In the genomic region with DNA sequence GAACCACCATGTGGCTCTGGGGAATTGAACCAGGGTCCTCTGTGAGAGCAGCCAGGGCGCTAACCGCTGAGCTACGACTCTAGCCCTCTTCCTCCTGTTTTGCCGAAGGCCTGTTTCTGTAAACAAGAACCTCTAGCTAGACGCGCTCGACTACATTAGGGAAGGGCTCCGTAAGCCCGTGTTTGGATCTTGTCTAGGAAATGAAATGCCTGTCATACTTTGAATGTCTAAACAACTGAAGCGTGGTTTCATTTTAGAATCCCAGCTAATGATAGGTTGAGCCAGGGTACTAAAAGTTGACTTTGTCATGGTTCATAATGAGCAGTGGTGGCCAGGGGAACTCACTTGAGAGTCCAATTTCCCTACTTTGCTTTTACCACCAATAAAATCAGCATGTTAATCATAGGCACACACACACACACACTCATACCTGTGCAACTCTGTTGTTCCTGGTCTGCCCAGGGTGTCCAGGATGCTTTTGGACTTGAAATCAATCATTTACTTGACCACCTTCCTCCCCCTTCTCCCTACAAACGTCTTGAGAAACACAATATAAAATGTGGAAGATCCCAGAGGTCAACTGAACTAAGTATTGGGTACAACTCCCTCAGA, we compare ENCODE assay signal across 22 mouse cellular contexts. TPM values are rescaled to one million over a fixed set of nuclear protein-coding genes. Genes with fewer than 3 reads are reported as not detected.
DNase-seq lines count a peak whose midpoint lies in the region; ATAC-seq and TF ChIP-seq lines count a peak whose summit lies in the region.
"Had no signal": no experiment of that assay in that cellular context is flagged by ENCODE, and none has a peak within 500 bp of the region (broad histone marks: within the 10 kb centered on the region; RNA-seq: fewer than 3 reads in every experiment).

No protein-coding gene starts in this region.

- TF ChIP-seq CTCF in lung, postnatal 0 days (IDR thresholded peaks at IDR 0.05): no peak
- no peak for TF ChIP-seq CTCF in midbrain, postnatal 0 days (IDR thresholded peaks at IDR 0.05)

- no peaks in the 10 kb centered on the region for H3K27me3 ChIP-seq in lung, postnatal 0 days (replicated peaks; ENCODE audit: insufficient read depth, low read length)
- no peaks in the 10 kb centered on the region for H3K27me3 ChIP-seq in kidney, embryonic 15.5 days
- no peaks in the 10 kb centered on the region for H3K27me3 ChIP-seq in midbrain, postnatal 0 days (ENCODE audit: insufficient read depth, low read length)
- H3K27me3 ChIP-seq: CH12.LX; forebrain, embryonic 15.5 days; limb, embryonic 12.5 days; liver, embryonic 13.5 days; neural tube, embryonic 13.5 days had no signal

- H3K36me3 ChIP-seq in lung, postnatal 0 days (ENCODE audit: insufficient read depth, low read length): no peaks in the 10 kb centered on the region
- no peaks in the 10 kb centered on the region for H3K36me3 ChIP-seq in kidney, embryonic 15.5 days
- H3K36me3 ChIP-seq in midbrain, postnatal 0 days (ENCODE audit: insufficient read depth, low read length): no peaks in the 10 kb centered on the region
- H3K36me3 ChIP-seq: forebrain, embryonic 15.5 days; hindbrain, embryonic 10.5 days; limb, embryonic 12.5 days; liver, embryonic 13.5 days; neural tube, embryonic 13.5 days had no signal

- H3K27ac ChIP-seq in lung, postnatal 0 days (ENCODE audit: low read length): no peak overlapping the region
- peak overlapping the region; percentile 66; the same call in 1 of the 2 replicates for H3K27ac ChIP-seq in kidney, embryonic 15.5 days
- no peak overlapping the region for H3K27ac ChIP-seq in midbrain, postnatal 0 days (ENCODE audit: low read depth, low read length)
- H3K27ac ChIP-seq: forebrain, embryonic 15.5 days; hindbrain, embryonic 10.5 days; limb, embryonic 12.5 days; liver, embryonic 13.5 days; macrophage; neural tube, embryonic 13.5 days; stomach, postnatal 0 days had no signal

- 49% methylated on average over 11 of the region's 11 CpGs for WGBS in lung, postnatal 0 days
- 67% methylated on average over 11 of the region's 11 CpGs for WGBS in kidney, embryonic 15.5 days
- 86% methylated on average over 11 of the region's 11 CpGs for WGBS in midbrain, postnatal 0 days

- no peak for TF ChIP-seq EP300 in lung, postnatal 0 days (IDR thresholded peaks at IDR 0.05)

- H3K9me3 ChIP-seq in lung, postnatal 0 days (ENCODE audit: low read length): no peaks in the 10 kb centered on the region
- no peaks in the 10 kb centered on the region for H3K9me3 ChIP-seq in kidney, embryonic 15.5 days (replicated peaks)
- H3K9me3 ChIP-seq in midbrain, postnatal 0 days (ENCODE audit: low read length): no peaks in the 10 kb centered on the region
- H3K9me3 ChIP-seq: forebrain, embryonic 15.5 days; hindbrain, embryonic 10.5 days; limb, embryonic 12.5 days; liver, embryonic 13.5 days; neural tube, embryonic 13.5 days had no signal

- no peak overlapping the region for H3K9ac ChIP-seq in lung, postnatal 0 days (replicated peaks; ENCODE audit: low read depth)
- H3K9ac ChIP-seq in kidney, embryonic 15.5 days: no peak overlapping the region
- H3K9ac ChIP-seq in midbrain, postnatal 0 days (replicated peaks; ENCODE audit: low read length, poor library complexity, severe bottlenecking): no peak overlapping the region
- H3K9ac ChIP-seq: forebrain, embryonic 15.5 days; limb, embryonic 12.5 days; liver, embryonic 13.5 days; neural tube, embryonic 13.5 days had no signal

- no peak for ATAC-seq in lung, postnatal 0 days
- peak; percentile 73 for ATAC-seq in kidney, embryonic 15.5 days (replicated peaks; ENCODE audit: low FRiP score)
- ATAC-seq in midbrain, postnatal 0 days (ENCODE audit: low FRiP score): no peak
- ATAC-seq: forebrain, embryonic 15.5 days had no signal

- no peak overlapping the region for H3K4me2 ChIP-seq in lung, postnatal 0 days (replicated peaks; ENCODE audit: low read depth, low read length)
- no peak overlapping the region for H3K4me2 ChIP-seq in kidney, embryonic 15.5 days
- no peak overlapping the region for H3K4me2 ChIP-seq in midbrain, postnatal 0 days (ENCODE audit: low read depth, low read length, poor library complexity, severe bottlenecking)
- H3K4me2 ChIP-seq: forebrain, embryonic 15.5 days; limb, embryonic 12.5 days; liver, embryonic 13.5 days; midbrain, embryonic 11.5 days; neural tube, embryonic 13.5 days had no signal

- DNase-seq in heart, adult 11 months: peak; percentile 48
- DNase-seq in heart, adult 8-10 months (ENCODE audit: low spot score): no peak
- DNase-seq in lung, postnatal 10 days: peak; percentile 24
- no peak for DNase-seq in lung, postnatal 0 days (ENCODE audit: low spot score)
- no peak for DNase-seq in testis, postnatal 10 days (ENCODE audit: low spot score)
- no peak for DNase-seq in layer of hippocampus, adult 11-12 months (ENCODE audit: low spot score)
- no peak for DNase-seq in midbrain, postnatal 0 days (ENCODE audit: low spot score)
- DNase-seq: adrenal gland, postnatal 10 days; cerebellum, adult 11 months; cerebellum, postnatal 14 days; embryo, embryonic 11 days; liver, embryonic 13.5 days; thymus, postnatal 25 days had no signal

- H3K4me3 ChIP-seq in lung, postnatal 0 days (ENCODE audit: low read depth, low read length): no peak overlapping the region
- H3K4me3 ChIP-seq in kidney, embryonic 15.5 days (replicated peaks): no peak overlapping the region
- no peak overlapping the region for H3K4me3 ChIP-seq in midbrain, postnatal 0 days (ENCODE audit: low read depth, low read length)
- H3K4me3 ChIP-seq: forebrain, embryonic 15.5 days; hindbrain, embryonic 10.5 days; limb, embryonic 12.5 days; liver, embryonic 13.5 days; neural tube, embryonic 13.5 days had no signal

- H3K4me1 ChIP-seq in lung, postnatal 0 days (ENCODE audit: insufficient read depth, low read depth, low read length): no peaks in the 10 kb centered on the region
- H3K4me1 ChIP-seq in kidney, embryonic 15.5 days: peaks cover 7% of the 10 kb centered on the region
- no peaks in the 10 kb centered on the region; the same call in 1 of the 2 replicates for H3K4me1 ChIP-seq in midbrain, postnatal 0 days (ENCODE audit: insufficient read depth, low read length)
- H3K4me1 ChIP-seq: forebrain, embryonic 15.5 days; limb, embryonic 12.5 days; neural tube, embryonic 13.5 days had no signal

RNA-seq across cellular contexts. Expression of a gene that starts 31.0 kb away (rescaled TPM):
- total RNA-seq in heart, adult 8-10 months (2022): under 1 TPM; 0.14 to 0.34 (median 0.22) TPM
- polyA plus RNA-seq in lung, postnatal 0 days (2015; fragmentation: Nextera tagmentation; extraction: Ambion mirVana): 10.1 and 12.9 TPM in 2 replicates
- 14.6 and 17.8 TPM in 2 replicates for polyA plus RNA-seq in kidney, embryonic 15.5 days (2015; fragmentation: Nextera tagmentation; extraction: Ambion mirVana)
- 1.9 and 2.3 TPM in 2 replicates for total RNA-seq in midbrain, postnatal 0 days (2014; rRNA removed)
- polyA plus RNA-seq in midbrain, postnatal 0 days (2015; fragmentation: Nextera tagmentation; extraction: Ambion mirVana): 1.9 and 2.4 TPM in 2 replicates

Comparison
In these comparisons a context has a peak if more than half of its experiments do, and no peak if none do; other contexts are left out.
1. DNase-seq: peak in heart, adult 11 months (single experiment) and lung, postnatal 10 days (single experiment); none in heart, adult 8-10 months (single experiment), lung, postnatal 0 days (single experiment), testis, postnatal 10 days (single experiment), layer of hippocampus, adult 11-12 months (single experiment) and midbrain, postnatal 0 days (single experiment).